9 mouse cellular contexts compared by ENCODE assay signal in genomic region chr17:73743681-73744311, GRCm38 (mm10). TPM values are rescaled to one million over a fixed set of nuclear protein-coding genes. Genes with fewer than 3 reads are reported as not detected.
DNase-seq lines count a peak whose midpoint lies in the region; ATAC-seq lines count a peak whose summit lies in the region.
"Had no signal": no experiment of that assay in that cellular context is flagged by ENCODE, and none has a peak within 500 bp of the region (broad histone marks: within the 10 kb centered on the region; RNA-seq: fewer than 3 reads in every experiment).

No protein-coding gene starts in this region.

- ATAC-seq in forebrain, embryonic 15.5 days (replicated peaks) = peak; percentile 93
- peak; percentile 78 for ATAC-seq in hindbrain, embryonic 11.5 days (ENCODE audit: low FRiP score)

- no peak overlapping the region for H3K4me3 ChIP-seq in forebrain, embryonic 15.5 days
- H3K4me3 ChIP-seq in hindbrain, embryonic 11.5 days (ENCODE audit: low read depth, low read length) = no peak overlapping the region
- H3K4me3 ChIP-seq: limb, embryonic 15.5 days had no signal

- H3K9ac ChIP-seq in forebrain, embryonic 15.5 days (replicated peaks) = no peak overlapping the region
- H3K9ac ChIP-seq in hindbrain, embryonic 11.5 days (ENCODE audit: low read depth, low read length) = no peak overlapping the region
- H3K9ac ChIP-seq: limb, embryonic 15.5 days had no signal

- H3K4me1 ChIP-seq in forebrain, embryonic 15.5 days = no peaks in the 10 kb centered on the region
- H3K4me1 ChIP-seq in hindbrain, embryonic 11.5 days (replicated peaks; ENCODE audit: control insufficient read depth, insufficient read depth, low read length) = no peaks in the 10 kb centered on the region
- H3K4me1 ChIP-seq: limb, embryonic 15.5 days had no signal

- no peaks in the 10 kb centered on the region for H3K27me3 ChIP-seq in forebrain, embryonic 15.5 days
- H3K27me3 ChIP-seq in hindbrain, embryonic 11.5 days (ENCODE audit: control insufficient read depth, insufficient read depth, low read length) = no peaks in the 10 kb centered on the region

- no peak overlapping the region for H3K4me2 ChIP-seq in forebrain, embryonic 15.5 days (replicated peaks)
- no peak overlapping the region for H3K4me2 ChIP-seq in hindbrain, embryonic 11.5 days (replicated peaks; ENCODE audit: low read depth, low read length)
- H3K4me2 ChIP-seq: limb, embryonic 15.5 days had no signal

- no peak overlapping the region for H3K27ac ChIP-seq in forebrain, embryonic 15.5 days (replicated peaks)
- H3K27ac ChIP-seq in hindbrain, embryonic 11.5 days (ENCODE audit: low read depth, low read length) = no peak overlapping the region
- H3K27ac ChIP-seq: limb, embryonic 15.5 days had no signal

- H3K9me3 ChIP-seq in forebrain, embryonic 15.5 days = no peaks in the 10 kb centered on the region
- H3K9me3 ChIP-seq in hindbrain, embryonic 11.5 days (ENCODE audit: control insufficient read depth, low read length) = no peaks in the 10 kb centered on the region
- H3K9me3 ChIP-seq: limb, embryonic 15.5 days had no signal

- WGBS in forebrain, embryonic 15.5 days = 8% methylated on average over 6 of the region's 6 CpGs
- WGBS in hindbrain, embryonic 11.5 days = 8% methylated on average over 6 of the region's 6 CpGs

- DNase-seq in ES-CJ7 (ENCODE audit: low read depth, low spot score) = peak; percentile 80
- peak; percentile 17 for DNase-seq in c-Kit-positive CD71-positive TER-119-positive erythroid progenitor cells, embryonic 14.5 days (ENCODE audit: low spot score)
- DNase-seq in hindbrain, embryonic 11.5 days (ENCODE audit: low spot score) = peak; percentile 85
- peak; percentile 78 for DNase-seq in layer of hippocampus, adult 9-10 months (ENCODE audit: low spot score)
- DNase-seq in lung, postnatal 36 days = peak; percentile 83
- peak; percentile 82 for DNase-seq in retina, postnatal 7 days (ENCODE audit: low read depth, low spot score)
- peak; percentile 48 to 55 for DNase-seq in urinary bladder, adult 18-20 months (ENCODE audit: low spot score in 2 of 2)

- H3K36me3 ChIP-seq in forebrain, embryonic 15.5 days = no peaks in the 10 kb centered on the region
- no peaks in the 10 kb centered on the region for H3K36me3 ChIP-seq in hindbrain, embryonic 11.5 days (ENCODE audit: control insufficient read depth, insufficient read depth, low read length)
- H3K36me3 ChIP-seq: limb, embryonic 15.5 days had no signal

RNA-seq across cellular contexts. Expression of gene Galnt14, which starts 33.5 kb away (rescaled TPM):
- polyA plus RNA-seq in forebrain, embryonic 15.5 days (2015; fragmentation: Nextera tagmentation; extraction: Ambion mirVana) = 9.1 and 9.8 TPM in 2 replicates
- polyA plus RNA-seq in hindbrain, embryonic 11.5 days (2014; fragmentation: Nextera tagmentation; extraction: Ambion mirVana) = 5.1 TPM in 2 replicates

Comparison
In these comparisons a context has a peak if more than half of its experiments do, and no peak if none do; other contexts are left out.
1. DNase-seq: peak in every context shown above with its lines; median percentile 85 in hindbrain, embryonic 11.5 days; 83 in lung, postnatal 36 days; 82 in retina, postnatal 7 days; 80 in ES-CJ7; 78 in layer of hippocampus, adult 9-10 months; 52 in urinary bladder, adult 18-20 months; 17 in c-Kit-positive CD71-positive TER-119-positive erythroid progenitor cells, embryonic 14.5 days.